ENCODE assay signal across 11 mouse cellular contexts in genomic region chr10:121205551-121205950, GRCm38 (mm10).
DNase-seq lines count a peak whose midpoint lies in the region; ATAC-seq and TF ChIP-seq lines count a peak whose summit lies in the region.
"Had no signal": no experiment of that assay in that cellular context is flagged by ENCODE, and none has a peak within 500 bp of the region (broad histone marks: within the 10 kb centered on the region; RNA-seq: fewer than 3 reads in every experiment).

No protein-coding gene starts in this region.

- no peak for TF ChIP-seq CTCF in layer of hippocampus, adult 2 months (conservative IDR thresholded peaks at IDR 0.05)

- H3K9me3 ChIP-seq in heart, embryonic 15.5 days (replicated peaks), result no peaks in the 10 kb centered on the region
- no peaks in the 10 kb centered on the region for H3K9me3 ChIP-seq in neural tube, embryonic 12.5 days
- H3K9me3 ChIP-seq in limb, embryonic 10.5 days (replicated peaks), result no peaks in the 10 kb centered on the region

- DNase-seq in heart, postnatal 25 days (ENCODE audit: low spot score), result no peak
- no peak for DNase-seq in neural tube, embryonic 10.5 days (ENCODE audit: extremely low spot score, low spot score)
- no peak for DNase-seq in limb, embryonic 10.5 days (ENCODE audit: low spot score)
- DNase-seq in layer of hippocampus, adult 2 months (ENCODE audit: low spot score in 2 of 2), result no peak
- no peak for DNase-seq in frontal cortex, postnatal 10 days (ENCODE audit: low spot score in 2 of 2)
- DNase-seq: adrenal gland, adult 8-10 months; gastrocnemius, postnatal 36 days; thymus, adult 2 months had no signal

- no peak overlapping the region for H3K9ac ChIP-seq in heart, embryonic 15.5 days
- no peak overlapping the region for H3K9ac ChIP-seq in neural tube, embryonic 12.5 days

- intact Hi-C loops in heart, postnatal 25 days (cut with DNase I), result no loop called here

- H3K27ac ChIP-seq in heart, embryonic 15.5 days, result peak overlapping the region; percentile 55; the same call in 1 of the 2 replicates
- no peak overlapping the region for H3K27ac ChIP-seq in neural tube, embryonic 12.5 days
- peak overlapping the region; percentile 68; the same call in 1 of the 2 replicates for H3K27ac ChIP-seq in limb, embryonic 10.5 days
- H3K27ac ChIP-seq in layer of hippocampus, adult 2 months, result no peak overlapping the region

- H3K27me3 ChIP-seq in heart, embryonic 15.5 days, result no peaks in the 10 kb centered on the region
- peaks cover 17% of the 10 kb centered on the region for H3K27me3 ChIP-seq in neural tube, embryonic 12.5 days (replicated peaks)
- no peaks in the 10 kb centered on the region for H3K27me3 ChIP-seq in limb, embryonic 10.5 days (ENCODE audit: low read depth, poor library complexity, severe bottlenecking)
- H3K27me3 ChIP-seq: CH12.LX had no signal

- H3K4me2 ChIP-seq in heart, embryonic 15.5 days, result no peak overlapping the region
- 0 out of 2 replicates have a peak overlapping the region, but pooled peaks have one; percentile 45 for H3K4me2 ChIP-seq in neural tube, embryonic 12.5 days (replicated peaks)

- H3K4me1 ChIP-seq in heart, embryonic 15.5 days (replicated peaks), result peaks cover 9% of the 10 kb centered on the region
- peaks cover 16% of the 10 kb centered on the region for H3K4me1 ChIP-seq in neural tube, embryonic 12.5 days
- peaks cover 9% of the 10 kb centered on the region for H3K4me1 ChIP-seq in limb, embryonic 10.5 days

- H3K36me3 ChIP-seq in heart, embryonic 15.5 days, result no peaks in the 10 kb centered on the region
- no peaks in the 10 kb centered on the region for H3K36me3 ChIP-seq in neural tube, embryonic 12.5 days
- H3K36me3 ChIP-seq in limb, embryonic 10.5 days, result no peaks in the 10 kb centered on the region

- WGBS in heart, embryonic 15.5 days, result 84% methylated on average over 11 of the region's 11 CpGs
- WGBS in neural tube, embryonic 12.5 days, result 77% methylated on average over 11 of the region's 11 CpGs
- 90% methylated on average over 11 of the region's 11 CpGs for WGBS in limb, embryonic 10.5 days

- H3K4me3 ChIP-seq in heart, embryonic 15.5 days, result no peak overlapping the region
- H3K4me3 ChIP-seq in neural tube, embryonic 12.5 days, result no peak overlapping the region
- no peak overlapping the region for H3K4me3 ChIP-seq in limb, embryonic 10.5 days
- H3K4me3 ChIP-seq in layer of hippocampus, adult 2 months, result no peak overlapping the region

- ATAC-seq in heart, embryonic 15.5 days (replicated peaks; ENCODE audit: insufficient number of reproducible peaks, insufficient read depth, low FRiP score, low read depth), result no peak
- no peak for ATAC-seq in neural tube, embryonic 12.5 days (ENCODE audit: low FRiP score, low read depth)

Comparison
In these comparisons a context has a peak if more than half of its experiments do, and no peak if none do; other contexts are left out.
1. H3K27ac ChIP-seq: peak in heart, embryonic 15.5 days (single experiment) and limb, embryonic 10.5 days (single experiment); none in neural tube, embryonic 12.5 days (single experiment) and layer of hippocampus, adult 2 months (single experiment).